Mouse (Mus musculus) hindbrain, embryonic 10.5 days (tissue): ENCODE results near the gene Pold1. TPM values are rescaled to one million over a fixed set of nuclear protein-coding genes. Genes with fewer than 3 reads are reported as not detected.

Source experiments
- DNase-seq: peaks from one replicate; pipeline ENCODE4 v3.0.0-alpha.2; 2017; ENCODE audit warnings: low spot score
- H3K27ac ChIP-seq: fragments of 300-500 bp; sonication (generic); 2 replicates; pipeline ENCODE4 v1.5.1; 2016; ENCODE audit warnings: mild to moderate bottlenecking, moderate library complexity
- H3K27me3 ChIP-seq: fragments of 300-500 bp; sonication (generic); 2 replicates; pipeline ENCODE4 v1.6.1; 2016; ENCODE audit warnings: mild to moderate bottlenecking; ENCODE audit not compliant: poor library complexity, insufficient read depth, severe bottlenecking
- H3K36me3 ChIP-seq: fragments of 300-500 bp; sonication (generic); 2 replicates; pipeline ENCODE4 v1.6.1; 2016; ENCODE audit warnings: mild to moderate bottlenecking, moderate library complexity
- H3K4me1 ChIP-seq: fragments of 300-500 bp; sonication (generic); replicated peaks from 2 replicates; pipeline ENCODE4 v1.6.1; 2016; ENCODE audit warnings: mild to moderate bottlenecking
- H3K4me3 ChIP-seq: fragments of 300-500 bp; sonication (generic); 2 replicates; pipeline ENCODE4 v1.5.1; 2016; ENCODE audit warnings: mild to moderate bottlenecking, moderate library complexity
- H3K9me3 ChIP-seq: fragments of 300-500 bp; sonication (generic); 2 replicates; pipeline ENCODE4 v1.6.1; 2016; ENCODE audit warnings: mild to moderate bottlenecking, moderate library complexity
- WGBS: fragments of 180-500 bp; shearing (Covaris S2); methylation state at CpG from one replicate; pipeline ENCODE4 v1.1.7; 2016; 5-methylcytosine and 5-hydroxymethylcytosine counted together
- polyA plus RNA-seq: library from polyadenylated mRNA; unstranded; fragments of >200 nt; fragmentation: Nextera tagmentation; extraction: Ambion mirVana; gene quantifications from 2 replicates; pipeline ENCODE4 v1.2.1, GENCODE M21; 2016

The Pold1 gene
- polyA plus RNA-seq, 1 experiment from 2014 or later: 133 TPM

DNA sequence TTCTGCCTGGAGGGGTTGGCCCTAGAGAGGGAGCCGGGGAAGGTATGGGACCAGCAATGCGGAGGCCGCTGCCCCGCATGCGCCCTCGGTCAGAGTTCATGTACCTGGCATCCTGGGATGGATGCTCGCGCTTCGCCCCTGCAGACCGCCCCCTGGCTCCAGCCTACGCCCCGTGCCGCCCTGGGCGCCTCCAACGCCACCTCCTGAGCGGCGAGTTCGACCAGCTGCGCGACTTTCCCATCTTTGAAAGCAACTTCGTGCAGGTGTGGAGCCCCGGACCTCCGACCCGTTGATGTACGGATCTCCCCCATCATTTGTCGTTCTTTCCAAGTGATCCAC lies 51.9 kb downstream of the Pold1 start:
- 1% methylated on average over 26 of the region's 26 CpGs for WGBS
- no peaks in the 10 kb centered on the region for H3K9me3 ChIP-seq
- H3K36me3 ChIP-seq: peaks cover 37% of the 10 kb centered on the region
- H3K4me3 ChIP-seq: peak overlapping the region; percentile 89
- peak overlapping the region; percentile 99 for H3K27ac ChIP-seq
- no peak for DNase-seq
- H3K4me1 ChIP-seq: peaks cover 29% of the 10 kb centered on the region
- peaks cover 19% of the 10 kb centered on the region for H3K27me3 ChIP-seq

DNA sequence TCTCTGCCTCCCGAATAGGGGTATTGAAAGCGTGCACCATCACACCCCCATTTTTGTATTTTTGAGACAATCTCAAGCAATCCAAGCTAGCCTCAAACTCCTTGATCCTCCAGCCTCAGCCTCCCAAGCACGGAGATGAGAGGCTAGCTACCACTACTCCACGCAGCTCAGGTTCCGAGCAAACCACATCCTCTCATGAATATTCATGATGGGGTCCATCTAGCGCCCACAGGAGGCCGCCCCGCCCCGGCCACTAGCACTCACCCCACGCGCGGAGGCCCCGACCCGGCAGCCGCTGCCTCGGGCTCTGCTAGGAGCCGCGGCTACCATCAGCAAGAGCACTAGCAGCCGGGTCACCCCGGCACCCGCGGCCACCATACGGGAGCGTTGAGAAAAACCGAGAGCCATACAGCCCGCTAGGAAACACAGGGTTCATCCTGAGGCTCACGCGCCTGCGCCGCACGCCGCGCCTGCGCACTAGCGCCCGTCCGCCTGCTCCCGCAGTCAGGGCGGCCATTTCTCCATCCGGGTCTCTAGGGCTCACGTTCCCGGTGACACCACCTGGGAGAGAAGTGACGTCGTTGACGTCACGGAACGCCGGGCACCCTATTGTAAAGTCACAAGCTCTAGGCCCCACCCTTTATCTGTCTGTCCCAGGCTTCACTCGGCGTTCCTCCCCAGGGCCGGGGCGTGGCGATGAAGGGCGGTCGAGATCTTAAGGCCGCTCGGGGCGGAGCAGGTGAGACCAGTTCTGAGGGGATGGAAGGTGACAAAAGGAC lies 52.5 kb downstream of the Pold1 start, which contains the start of the genes Emc10 and Fam71e1:
Emc10 (minus strand) TSS at position 538 of the 779 bp plus-strand sequence.
Fam71e1 (plus strand) TSS at position 590 of the 779 bp plus-strand sequence.
- H3K36me3 ChIP-seq: peaks cover 42% of the 10 kb centered on the region
- H3K27ac ChIP-seq: peak within 1 kb of the TSS; percentile 99
- peak within 1 kb of the TSS; percentile 89 for H3K4me3 ChIP-seq
- H3K9me3 ChIP-seq: no peaks in the 10 kb centered on the region
- peak; percentile 99 for DNase-seq
- peaks cover 19% of the 10 kb centered on the region for H3K27me3 ChIP-seq
- H3K4me1 ChIP-seq: peaks cover 29% of the 10 kb centered on the region
- under 1% methylated on average over 58 of the region's 58 CpGs for WGBS

DNA sequence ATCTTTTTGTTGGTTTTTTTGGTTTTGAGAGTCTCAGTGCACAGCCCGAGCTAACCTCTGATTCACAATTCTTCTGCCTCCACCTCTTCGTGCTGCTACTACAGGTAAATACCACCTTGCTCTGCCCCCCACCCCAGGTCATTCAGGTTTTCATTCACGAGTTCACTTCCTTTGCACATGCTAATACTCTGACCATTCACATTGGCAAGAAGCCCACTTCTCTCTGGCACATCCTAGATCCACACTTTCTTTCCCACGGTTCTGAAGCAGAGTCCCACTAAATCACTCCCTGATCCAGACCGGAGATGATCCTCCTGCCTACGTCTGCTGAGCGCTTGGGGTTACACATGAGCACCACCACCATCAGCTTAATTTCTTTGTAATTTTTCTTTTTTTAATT lies 53.6 kb downstream of the Pold1 start:
- peak overlapping the region; percentile 99; the same call in 1 of the 2 replicates for H3K27ac ChIP-seq

DNA sequence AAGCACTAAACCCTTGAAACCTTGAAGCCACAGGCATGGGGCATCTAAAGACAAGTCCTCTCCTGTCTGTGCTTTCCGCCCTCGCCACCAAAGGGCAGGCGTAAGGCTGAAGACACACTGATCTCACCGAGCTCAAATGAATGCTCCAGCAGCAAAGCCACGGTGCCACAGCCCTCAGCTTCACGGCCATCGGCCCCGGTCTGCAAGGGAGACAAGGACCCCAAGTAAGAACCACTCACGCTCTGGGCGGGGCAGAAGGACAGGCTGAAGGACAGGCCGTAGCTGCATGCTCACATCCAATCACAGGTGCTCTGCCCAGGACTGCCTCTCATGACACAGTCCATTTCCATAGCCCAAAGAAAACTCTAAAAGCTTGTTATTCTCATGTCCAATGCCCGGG lies 54.0 kb downstream of the Pold1 start:
- WGBS: 93% methylated on average over 12 of the region's 12 CpGs
- H3K27me3 ChIP-seq: 0 out of 2 replicates have a peak, but pooled peaks cover 8% of the 10 kb centered on the region
- H3K27ac ChIP-seq: no peak overlapping the region
- DNase-seq: no peak
- peaks cover 29% of the 10 kb centered on the region for H3K4me1 ChIP-seq
- no peaks in the 10 kb centered on the region for H3K9me3 ChIP-seq
- H3K4me3 ChIP-seq: peak overlapping the region; percentile 5
- peaks cover 57% of the 10 kb centered on the region for H3K36me3 ChIP-seq

More for the DNA sequence above, 53.6 kb downstream of the Pold1 start:
- Histone ChIP-seq H3K4me1 (peaks cover 29% of the 10 kb centered on the region), H3K9me3 (no peaks in the 10 kb centered on the region), H3K4me3 (peak overlapping the region; percentile 89), H3K27me3 (peaks cover 11% of the 10 kb centered on the region; the same call in 1 of the 2 replicates), H3K36me3 (peaks cover 53% of the 10 kb centered on the region)
- 92% methylated on average over 7 of the region's 7 CpGs for WGBS
- DNase-seq: no peak

DNA sequence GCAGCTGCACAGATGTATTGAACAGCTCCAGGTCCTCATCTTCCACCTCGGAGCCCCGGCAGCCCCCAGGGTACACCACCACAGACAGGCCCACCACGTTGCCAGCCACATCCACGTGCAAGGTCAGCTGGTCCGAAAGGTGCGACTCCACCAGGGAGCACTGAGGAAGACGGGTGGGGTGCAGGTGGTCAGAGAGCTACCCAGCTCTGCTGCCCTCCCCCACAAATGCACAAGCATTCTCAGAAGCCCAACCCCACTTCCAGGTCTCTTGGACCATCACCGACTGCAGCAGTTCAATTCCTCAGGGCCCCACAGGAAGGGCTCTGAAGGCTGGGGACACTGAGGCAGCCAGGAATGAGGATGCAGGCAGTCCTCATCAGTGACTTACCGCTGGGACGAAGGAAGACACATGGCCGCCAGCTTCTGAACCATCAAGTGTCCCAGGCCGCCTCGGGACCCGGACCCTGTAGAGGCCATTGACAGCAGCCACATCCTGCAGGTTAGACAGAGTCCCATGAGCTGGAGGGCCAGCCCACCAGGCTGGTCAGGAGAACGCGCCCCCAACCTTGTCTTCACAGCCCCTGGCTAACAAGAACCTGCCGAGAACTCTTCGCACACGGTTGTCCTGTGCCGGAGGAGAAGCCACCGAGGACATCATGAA lies 56.4 kb downstream of the Pold1 start:
- no peaks in the 10 kb centered on the region for H3K9me3 ChIP-seq
- H3K27ac ChIP-seq: no peak overlapping the region
- no peak for DNase-seq
- H3K4me3 ChIP-seq: 0 out of 2 replicates have a peak overlapping the region, but pooled peaks have one; percentile 3
- WGBS: 94% methylated on average over 21 of the region's 21 CpGs
- no peaks in the 10 kb centered on the region for H3K27me3 ChIP-seq
- peaks cover 29% of the 10 kb centered on the region for H3K4me1 ChIP-seq
- H3K36me3 ChIP-seq: peaks cover 72% of the 10 kb centered on the region

DNA sequence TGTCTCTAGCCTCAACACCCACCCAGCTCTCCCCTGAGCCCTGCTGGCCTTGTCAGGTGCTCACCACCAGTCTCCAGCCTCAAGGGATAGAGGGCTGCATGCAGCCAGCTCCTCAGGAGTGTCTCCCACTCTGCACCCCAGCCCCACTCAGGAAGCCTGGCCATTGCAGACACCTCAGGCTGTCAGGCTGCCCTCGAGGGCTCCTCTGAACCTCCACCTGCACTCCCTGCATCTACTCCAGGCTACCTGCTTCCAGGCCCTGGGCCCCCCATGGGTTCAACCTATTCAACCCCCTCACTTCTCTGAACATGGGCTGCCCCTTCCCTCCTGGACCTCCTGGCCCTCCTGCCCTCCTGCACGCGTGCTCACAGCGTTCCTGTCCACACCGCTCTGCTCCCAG lies 57.3 kb downstream of the Pold1 start:
- Histone ChIP-seq H3K4me3 (no peak overlapping the region), H3K4me1 (peaks cover 29% of the 10 kb centered on the region), H3K27ac (no peak overlapping the region), H3K27me3 (no peaks in the 10 kb centered on the region), H3K36me3 (peaks cover 71% of the 10 kb centered on the region), H3K9me3 (no peaks in the 10 kb centered on the region)
- no peak for DNase-seq
- WGBS: 96% methylated on average over 5 of the region's 5 CpGs

DNA sequence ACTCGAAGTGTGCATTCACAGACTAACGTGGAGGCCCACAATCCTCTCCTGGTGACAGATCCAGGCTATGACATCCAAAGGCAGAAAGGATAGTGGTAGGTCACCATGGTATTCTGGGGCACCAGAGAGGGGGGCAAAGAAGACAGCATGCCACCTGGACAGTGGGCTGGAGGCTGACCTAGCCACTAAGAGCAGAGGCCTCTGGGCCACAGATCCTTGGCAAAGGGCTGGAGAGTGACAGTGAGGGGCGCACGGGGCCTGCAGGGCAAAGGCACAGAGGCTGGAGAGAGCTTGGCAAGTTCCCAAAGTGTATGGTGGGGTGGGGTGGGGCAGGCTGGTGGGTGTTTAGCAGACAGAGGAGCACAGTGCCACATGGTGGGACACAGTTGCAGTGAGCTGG lies 58.4 kb downstream of the Pold1 start:
- Histone ChIP-seq H3K9me3 (no peaks in the 10 kb centered on the region), H3K27ac (no peak overlapping the region), H3K36me3 (peaks cover 71% of the 10 kb centered on the region), H3K27me3 (no peaks in the 10 kb centered on the region), H3K4me1 (peaks cover 26% of the 10 kb centered on the region), H3K4me3 (no peak overlapping the region)
- no peak for DNase-seq
- WGBS: 98% methylated on average over 4 of the region's 4 CpGs

DNA sequence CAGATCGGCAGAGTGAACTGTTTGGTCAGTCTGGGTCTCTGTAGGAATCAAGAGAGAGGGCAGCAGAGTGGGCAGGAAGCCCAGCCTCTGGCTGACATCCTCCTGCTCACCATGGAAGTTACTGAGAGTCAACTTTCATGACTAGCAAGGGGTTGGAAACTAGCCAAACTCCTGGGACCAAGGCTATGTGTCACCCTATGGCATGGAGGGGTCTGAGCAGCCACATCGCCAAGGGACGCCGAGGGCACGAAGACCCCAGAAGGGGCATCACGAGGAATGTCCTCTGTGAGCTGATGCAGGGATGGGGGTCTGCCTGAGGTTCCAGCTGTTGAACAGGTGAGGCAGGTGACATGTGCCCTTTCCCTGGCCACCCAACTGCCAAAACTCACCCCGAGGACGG lies 60.1 kb downstream of the Pold1 start:
- WGBS: 96% methylated on average over 8 of the region's 8 CpGs
- Histone ChIP-seq H3K27ac (no peak overlapping the region), H3K4me3 (no peak overlapping the region), H3K9me3 (0 out of 2 replicates have a peak, but pooled peaks cover 3% of the 10 kb centered on the region), H3K36me3 (peaks cover 58% of the 10 kb centered on the region), H3K4me1 (peaks cover 17% of the 10 kb centered on the region), H3K27me3 (no peaks in the 10 kb centered on the region)
- no peak for DNase-seq

DNA sequence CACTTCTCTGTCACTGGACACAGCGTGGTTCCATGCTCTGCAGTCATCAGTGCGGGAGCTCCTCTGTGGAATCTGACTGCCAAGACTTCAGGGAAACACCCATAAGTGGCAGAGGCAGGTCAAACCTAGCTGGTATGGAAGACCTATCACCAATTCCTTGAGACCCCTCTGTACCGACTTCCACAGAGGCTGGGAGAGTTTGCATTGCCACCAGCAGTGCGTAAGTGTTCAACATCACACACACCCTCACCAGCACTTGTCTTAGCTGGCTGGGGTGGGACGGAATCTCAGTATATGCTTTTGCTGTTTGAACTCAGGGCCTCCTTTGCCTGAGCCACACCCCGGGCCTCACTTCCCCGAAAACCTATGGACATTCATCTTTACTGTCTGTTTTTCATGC lies 60.7 kb downstream of the Pold1 start:
- 0 out of 2 replicates have a peak, but pooled peaks cover 3% of the 10 kb centered on the region for H3K9me3 ChIP-seq
- WGBS: 90% methylated on average over 7 of the region's 7 CpGs
- no peak overlapping the region for H3K27ac ChIP-seq
- peaks cover 52% of the 10 kb centered on the region for H3K36me3 ChIP-seq
- no peak for DNase-seq
- H3K27me3 ChIP-seq: peaks cover 5% of the 10 kb centered on the region
- H3K4me1 ChIP-seq: peaks cover 17% of the 10 kb centered on the region
- H3K4me3 ChIP-seq: no peak overlapping the region

DNA sequence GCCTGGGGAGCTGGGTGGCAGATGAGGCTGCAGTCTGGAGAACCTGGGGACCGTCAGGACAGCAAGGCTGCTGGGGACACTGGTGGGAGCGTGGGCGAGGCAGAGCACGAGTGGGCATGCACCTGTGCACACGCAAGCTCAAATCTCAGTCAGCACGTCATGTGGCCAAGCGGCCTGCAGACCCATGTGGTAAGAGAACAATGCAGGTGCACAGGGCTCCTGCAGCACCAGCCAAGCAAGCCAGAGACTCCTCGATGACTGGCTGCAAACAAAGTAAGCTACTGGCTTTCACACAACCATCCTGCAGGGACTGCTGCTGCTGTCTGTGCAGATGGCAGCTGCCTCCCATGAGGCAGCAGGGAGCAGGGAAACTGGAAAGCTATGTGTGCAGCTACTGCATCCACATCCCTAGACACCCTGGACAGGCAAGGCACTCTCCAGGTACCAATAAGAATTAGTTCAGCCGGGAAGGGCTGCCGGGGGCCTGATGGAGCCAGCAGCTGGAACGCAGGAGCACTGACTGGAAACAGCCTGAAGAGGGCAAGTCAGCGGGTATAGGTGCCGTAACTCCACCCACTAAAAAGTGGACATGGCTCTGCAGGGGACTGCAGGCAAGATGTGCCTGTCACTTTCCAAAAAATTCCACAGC lies 61.6 kb downstream of the Pold1 start:
- Histone ChIP-seq H3K36me3 (peaks cover 43% of the 10 kb centered on the region), H3K27ac (0 out of 2 replicates have a peak overlapping the region, but pooled peaks have one; percentile 19), H3K4me3 (no peak overlapping the region), H3K4me1 (peaks cover 17% of the 10 kb centered on the region), H3K9me3 (0 out of 2 replicates have a peak, but pooled peaks cover 3% of the 10 kb centered on the region), H3K27me3 (peaks cover 13% of the 10 kb centered on the region)
- 71% methylated on average over 13 of the region's 13 CpGs for WGBS
- no peak for DNase-seq

DNA sequence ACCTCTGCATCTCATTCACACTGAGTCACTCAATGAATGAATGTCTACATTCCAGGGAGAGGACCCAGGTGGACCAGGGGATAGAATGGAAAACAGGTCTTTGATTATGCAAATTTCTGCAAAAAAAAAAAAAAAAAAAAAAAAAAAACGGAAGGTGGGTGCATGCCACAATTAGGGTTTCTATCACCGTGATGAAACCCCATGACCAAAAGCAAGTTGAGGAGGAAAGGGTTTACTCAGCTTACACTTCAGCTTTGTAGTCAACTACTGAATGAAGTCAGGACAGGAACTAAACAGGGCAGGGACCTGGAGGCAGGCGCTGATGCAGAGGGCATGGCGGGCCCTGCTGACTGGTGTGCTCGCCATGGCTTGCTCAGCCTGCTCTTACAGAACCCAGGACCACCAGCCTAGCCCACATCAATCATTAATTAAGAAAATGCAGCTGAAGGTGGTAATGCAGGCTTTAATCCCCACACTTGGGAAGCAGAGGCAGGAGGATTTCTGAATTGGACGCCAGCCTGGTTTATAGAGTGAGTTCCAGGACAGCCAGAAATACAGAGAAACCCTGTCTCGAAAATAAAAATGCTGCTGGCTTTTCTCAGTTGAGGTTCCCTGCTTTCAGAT lies 63.0 kb downstream of the Pold1 start:
- 76% methylated on average over 7 of the region's 7 CpGs for WGBS

DNA sequence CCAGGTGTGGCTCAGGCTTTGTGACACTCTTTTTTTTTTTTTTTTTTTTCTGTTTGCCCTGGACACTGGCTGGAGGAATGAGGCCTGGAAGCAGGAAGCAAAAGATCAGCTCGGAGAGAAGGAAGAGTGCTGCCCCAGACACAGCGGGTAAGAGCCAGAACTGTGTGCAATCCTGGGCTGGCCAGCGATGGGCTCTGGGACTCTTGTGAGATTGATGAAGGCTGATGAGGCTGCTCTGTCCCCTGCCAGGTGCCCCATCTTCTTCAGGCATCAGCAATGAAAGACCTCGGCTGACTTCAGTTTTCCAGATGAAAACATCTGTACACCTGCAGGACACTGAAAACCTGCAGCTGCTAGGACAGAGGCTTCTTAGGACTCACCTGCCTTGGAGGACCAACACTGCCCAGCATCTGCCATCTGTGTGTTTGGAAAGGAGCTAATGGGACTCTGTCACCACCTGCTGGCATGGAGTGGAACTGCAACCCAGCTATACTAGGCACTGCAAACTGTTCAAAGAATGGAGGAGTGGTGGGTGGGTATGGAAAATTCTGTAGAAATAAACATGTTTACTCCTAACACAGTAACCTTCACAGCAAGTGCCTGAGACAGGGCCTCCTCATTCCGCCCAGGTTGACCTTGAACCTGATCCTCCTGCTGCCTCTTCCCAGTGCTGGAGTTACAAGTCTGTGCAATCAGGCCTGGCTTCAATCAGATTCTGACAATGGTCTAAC lies 63.6 kb downstream of the Pold1 start:
- Histone ChIP-seq H3K27ac (no peak overlapping the region), H3K36me3 (peaks cover 23% of the 10 kb centered on the region), H3K27me3 (peaks cover 31% of the 10 kb centered on the region), H3K4me3 (no peak overlapping the region), H3K4me1 (peaks cover 17% of the 10 kb centered on the region), H3K9me3 (0 out of 2 replicates have a peak, but pooled peaks cover 3% of the 10 kb centered on the region)
- 37% methylated on average over 5 of the region's 5 CpGs for WGBS
- DNase-seq: peak; percentile 85

More for the DNA sequence above, 63.0 kb downstream of the Pold1 start:
- peaks cover 24% of the 10 kb centered on the region for H3K27me3 ChIP-seq
- H3K36me3 ChIP-seq: peaks cover 29% of the 10 kb centered on the region
- DNase-seq: no peak
- H3K4me3 ChIP-seq: no peak overlapping the region
- H3K4me1 ChIP-seq: peaks cover 17% of the 10 kb centered on the region
- H3K27ac ChIP-seq: no peak overlapping the region
- 0 out of 2 replicates have a peak, but pooled peaks cover 3% of the 10 kb centered on the region for H3K9me3 ChIP-seq
